Mouse (Mus musculus): ENCODE data around the gene Vav2.

DNA sequence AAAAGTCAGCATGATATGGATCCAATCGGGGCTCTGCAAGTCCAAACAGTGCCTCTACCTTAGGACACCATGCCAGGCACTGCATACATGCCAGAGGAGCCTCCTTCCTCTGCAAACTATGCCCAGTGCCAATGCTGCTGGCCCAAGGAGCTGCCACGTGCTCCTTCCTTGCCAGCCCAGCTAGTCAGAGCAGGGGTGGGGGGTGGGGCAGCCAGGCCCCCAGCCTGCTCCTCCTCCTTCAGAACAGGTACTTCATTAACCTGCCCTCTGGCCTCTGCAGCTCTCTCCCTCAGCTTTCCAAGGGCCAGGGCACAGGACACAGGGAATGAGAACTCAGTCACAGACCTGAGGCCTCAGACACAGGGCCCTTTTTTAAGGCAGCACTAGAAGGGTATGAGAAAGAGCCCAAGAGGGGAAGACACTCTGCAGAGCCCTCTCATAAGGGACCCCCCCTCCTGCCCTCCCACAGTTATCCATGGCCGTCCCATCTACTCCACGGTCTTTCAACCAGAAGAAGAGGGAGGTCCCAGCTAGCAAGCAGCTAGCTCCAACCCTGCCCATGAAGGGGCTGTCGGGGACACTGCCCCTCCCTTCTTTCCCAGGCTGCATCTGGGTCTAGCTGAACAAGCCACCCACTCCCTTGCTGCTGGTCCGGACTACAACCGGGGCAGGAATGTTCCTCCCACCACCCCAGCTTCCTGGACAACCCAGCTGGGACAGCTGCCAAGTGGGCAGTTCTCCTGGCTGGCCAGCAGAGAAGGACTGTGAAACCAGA lies 179.9 kb downstream of the Vav2 start:
- TF ChIP-seq POLR2A (IDR thresholded peaks at IDR 0.05; ENCODE audit: borderline replicate concordance, control insufficient read depth, low read depth, low read length): no peak
- TF ChIP-seq CTCF (IDR thresholded peaks at IDR 0.05; ENCODE audit: control insufficient read depth, insufficient read depth, low read length): no peak

Measured in bone marrow, adult 2 months (tissue).